Mouse (Mus musculus): ENCODE data around the gene Card11.

Card11 gene

DNA sequence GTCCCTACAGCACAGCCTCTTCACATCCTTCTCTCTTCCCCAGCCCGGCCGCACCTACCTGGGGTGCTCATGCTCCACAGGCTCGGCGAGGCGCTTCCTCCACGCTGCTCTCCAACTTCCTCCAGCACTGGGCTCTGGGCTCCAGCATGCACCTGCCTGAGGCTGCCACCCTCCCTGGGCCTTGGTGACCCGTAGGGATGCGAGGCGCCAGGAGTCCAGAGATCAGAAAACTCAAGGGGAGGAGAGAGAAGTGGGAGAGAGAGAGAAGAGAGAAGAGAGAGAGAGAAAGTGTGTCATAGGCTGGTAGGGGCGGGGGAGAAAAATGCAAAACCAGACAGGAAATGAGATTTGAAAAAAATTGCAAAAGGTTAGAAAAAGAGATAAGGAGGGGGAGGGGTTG is at the start of gene Card11:
TSS of gene Card11 (minus strand) at position 234 of the 400 bp plus-strand sequence.
- peak; percentile 63 for DNase-seq (ENCODE audit: low spot score)

DNA sequence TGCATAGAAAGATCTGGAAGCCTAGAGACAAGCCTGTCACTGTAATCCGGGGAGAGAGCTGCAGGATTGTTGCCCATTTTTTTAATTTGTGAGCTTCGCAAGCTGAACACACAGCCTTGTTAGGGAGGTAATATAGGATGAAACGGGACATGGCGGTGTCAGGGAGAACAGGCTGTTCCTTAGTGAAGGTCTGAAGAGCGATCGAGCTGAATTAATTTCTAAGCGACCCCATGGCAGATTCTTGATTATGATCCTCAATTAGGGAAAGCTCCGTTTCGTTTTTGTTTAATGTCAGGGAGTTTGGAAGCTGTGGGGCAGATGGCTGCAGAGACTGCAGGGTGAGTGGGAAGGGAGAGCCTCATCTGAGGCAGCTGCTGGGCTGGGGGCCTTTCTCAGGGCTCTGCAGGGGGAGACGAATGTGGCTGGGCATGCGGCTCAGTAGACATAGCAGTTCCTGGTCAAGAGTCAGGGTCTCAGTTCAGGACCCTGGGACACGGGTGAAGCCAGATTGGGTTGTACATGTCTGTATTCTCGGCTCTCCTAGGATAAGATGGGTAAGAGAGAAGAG is 47.4 kb upstream of the Card11 start:
- DNase-seq (ENCODE audit: low spot score) = no peak

DNA sequence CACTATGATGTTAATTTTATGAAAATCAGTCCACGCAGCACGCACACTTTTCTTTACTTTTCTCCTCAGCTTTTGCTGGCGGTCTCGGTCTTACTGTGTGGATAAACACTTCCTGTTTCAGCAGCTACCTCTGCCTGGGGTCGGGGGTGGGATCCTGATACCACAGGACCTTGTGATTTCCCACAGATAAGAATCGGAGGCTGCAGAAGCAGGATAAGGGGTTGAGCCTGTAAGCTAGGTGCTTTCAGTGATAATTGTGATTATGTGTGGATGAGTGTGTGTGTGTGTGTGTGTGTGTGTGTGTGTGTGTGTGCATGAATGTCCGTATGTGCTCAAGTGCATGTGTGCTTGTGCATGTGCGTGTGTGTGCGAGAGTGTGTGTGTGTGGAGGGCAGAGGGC is 44.6 kb upstream of the Card11 start:
- DNase-seq (ENCODE audit: low spot score) = peak; percentile 39

DNA sequence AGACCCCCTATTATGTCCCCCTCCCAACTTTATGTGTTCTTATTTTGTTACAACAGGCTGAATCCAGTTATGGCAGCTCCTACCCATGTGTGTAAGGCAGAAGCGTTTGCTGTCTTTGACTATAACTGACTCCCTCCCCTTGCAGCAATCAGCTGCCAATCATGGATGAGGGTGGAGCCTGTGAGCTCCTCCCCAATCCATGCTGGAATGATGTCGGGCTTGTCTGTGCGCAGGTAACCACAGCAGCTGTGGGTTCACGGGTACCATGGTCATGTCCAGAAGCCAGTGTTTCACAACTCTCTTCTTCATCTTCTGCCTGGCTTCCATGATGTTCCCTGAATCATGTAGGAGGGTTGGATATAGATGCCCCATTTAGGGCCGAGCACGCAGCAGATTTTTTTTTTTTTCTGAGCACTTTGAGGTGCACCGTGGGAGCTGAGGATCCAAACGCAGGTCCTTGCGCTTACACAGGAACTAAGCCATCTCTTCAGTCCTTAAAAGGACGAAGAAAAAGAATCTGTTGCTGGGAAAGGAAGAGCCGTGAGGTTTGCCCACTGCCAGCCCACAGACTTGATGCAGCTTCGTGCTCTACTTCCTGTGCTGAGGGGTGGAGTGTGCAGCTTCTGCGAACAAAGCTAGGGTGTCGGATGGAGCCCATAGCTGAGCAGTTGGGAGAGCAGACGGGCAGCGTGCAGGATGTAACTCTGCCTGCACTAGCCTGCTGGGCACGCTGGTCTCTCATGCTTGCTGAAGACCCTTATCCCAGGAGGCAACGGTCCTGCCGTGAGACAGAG is 43.5 kb upstream of the Card11 start:
- peak; percentile 83 for DNase-seq (ENCODE audit: low spot score)

DNA sequence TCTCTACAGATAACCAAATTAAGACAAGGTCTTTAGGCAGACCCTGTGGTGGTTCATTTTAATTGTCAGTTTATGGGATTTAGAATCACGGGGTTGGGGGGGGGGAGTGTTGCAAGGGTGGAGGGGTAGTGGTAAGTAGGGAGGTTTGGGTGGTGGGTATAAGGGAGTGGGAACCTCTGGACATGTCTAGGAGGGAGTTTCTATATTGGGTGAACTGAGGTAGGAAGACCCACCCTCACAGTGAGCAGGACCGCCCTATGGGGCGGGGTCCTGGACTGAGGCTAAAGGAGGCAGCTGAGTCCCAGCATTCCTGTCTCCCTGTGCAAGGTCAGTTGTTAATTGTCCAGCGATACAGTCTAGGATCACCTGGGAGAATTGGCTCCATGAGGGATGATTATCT is 42.0 kb upstream of the Card11 start:
- no peak for DNase-seq (ENCODE audit: low spot score)

DNA sequence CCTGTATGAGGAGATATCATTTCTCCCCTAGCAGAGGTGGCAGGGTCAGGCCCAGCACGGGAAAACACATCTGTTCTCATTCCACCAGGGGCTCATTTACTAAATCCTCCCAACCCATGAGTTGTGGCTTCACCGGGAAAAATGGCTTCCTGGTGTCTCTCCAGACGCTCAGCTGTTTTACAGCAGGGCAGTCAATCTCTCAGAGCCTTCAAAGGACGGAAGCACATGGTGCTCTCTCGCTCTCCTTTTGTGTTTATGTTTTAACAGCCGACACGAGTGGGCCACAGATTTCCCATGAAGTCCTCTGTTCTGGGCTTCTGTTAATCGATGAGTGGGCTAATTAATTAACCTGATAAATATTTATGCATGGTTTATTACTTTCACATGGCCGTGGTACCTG is 40.5 kb upstream of the Card11 start:
- no peak for DNase-seq (ENCODE audit: low spot score)

DNA sequence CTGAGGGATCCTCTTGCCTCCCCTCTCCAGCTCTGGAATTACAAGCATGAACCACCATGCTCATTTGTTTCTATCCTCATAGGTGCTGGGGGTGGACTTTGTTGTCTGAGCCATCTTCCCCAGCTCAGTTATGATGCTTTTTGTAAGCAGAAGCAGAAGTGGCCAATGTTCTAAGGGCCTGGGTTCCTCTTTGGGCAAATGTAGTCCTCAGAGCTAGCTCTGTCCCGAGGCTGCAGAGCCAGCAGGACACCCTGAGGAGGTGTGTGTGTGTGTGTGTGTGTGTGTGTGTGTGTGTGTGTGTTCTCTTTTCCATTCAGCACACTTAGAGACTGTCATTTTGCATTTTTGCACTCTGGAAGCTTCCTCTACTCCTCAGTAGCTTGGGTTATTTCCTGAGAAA is 38.0 kb upstream of the Card11 start:
- no peak for DNase-seq (ENCODE audit: low spot score)

DNA sequence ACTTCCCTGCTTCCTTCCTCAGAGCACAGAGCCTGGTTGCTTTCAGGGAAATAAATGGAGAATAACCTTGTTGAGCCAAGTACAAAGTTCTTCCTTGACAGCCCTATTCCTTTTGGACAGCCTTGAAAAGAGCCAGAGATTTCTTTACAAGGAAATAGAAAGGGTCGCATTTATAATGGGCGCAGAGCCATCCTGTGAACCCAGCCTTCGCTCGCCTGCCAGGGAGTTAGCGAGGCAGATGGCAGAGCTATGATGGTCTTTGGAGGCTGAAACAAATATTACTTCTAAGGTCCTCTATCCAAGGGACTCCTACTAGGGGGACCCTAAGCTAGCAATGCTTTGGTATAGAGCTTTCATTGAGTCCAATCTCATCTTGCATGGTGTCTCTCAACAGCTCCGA is 35.0 kb upstream of the Card11 start:
- no peak for DNase-seq (ENCODE audit: low spot score)

DNA sequence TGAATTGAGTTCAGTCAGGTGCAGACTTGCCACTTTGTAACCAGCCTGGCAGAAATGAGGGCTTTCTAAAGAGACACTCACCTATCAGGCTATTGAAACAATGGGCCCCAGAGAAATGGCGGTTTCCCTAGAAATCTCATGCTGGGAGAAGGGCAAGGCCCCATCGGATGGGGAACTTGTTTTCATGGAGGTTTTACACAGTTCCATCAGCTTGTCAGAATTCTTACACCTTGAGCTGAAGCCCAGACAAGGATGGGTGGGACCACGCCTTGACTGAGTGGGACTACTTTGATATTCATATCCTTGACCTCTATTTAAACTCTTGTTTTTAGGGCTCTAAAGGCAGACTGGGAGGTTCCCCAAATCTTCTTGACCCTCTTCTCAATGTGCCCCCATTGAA is 33.9 kb upstream of the Card11 start:
- no peak for DNase-seq (ENCODE audit: low spot score)

DNA sequence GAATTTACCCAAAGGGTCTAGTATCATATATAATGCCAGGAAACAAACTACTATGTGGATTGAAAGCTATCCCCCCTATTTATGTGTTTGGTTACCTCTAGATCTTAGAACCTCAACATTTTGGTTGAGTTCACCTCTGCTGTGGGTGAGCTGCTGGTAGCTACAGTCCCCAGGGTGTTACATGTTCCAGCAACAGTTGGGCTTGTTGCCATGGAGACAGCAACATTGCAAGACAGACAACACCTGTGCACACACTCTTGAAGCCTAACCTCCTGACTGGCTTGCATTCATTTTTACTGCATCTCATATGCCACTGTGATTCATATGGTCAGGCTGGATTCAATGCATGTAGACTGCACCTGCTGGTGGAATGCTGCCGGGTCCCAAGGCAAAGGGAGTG is 32.6 kb upstream of the Card11 start:
- peak; percentile 14 for DNase-seq (ENCODE audit: low spot score)

DNA sequence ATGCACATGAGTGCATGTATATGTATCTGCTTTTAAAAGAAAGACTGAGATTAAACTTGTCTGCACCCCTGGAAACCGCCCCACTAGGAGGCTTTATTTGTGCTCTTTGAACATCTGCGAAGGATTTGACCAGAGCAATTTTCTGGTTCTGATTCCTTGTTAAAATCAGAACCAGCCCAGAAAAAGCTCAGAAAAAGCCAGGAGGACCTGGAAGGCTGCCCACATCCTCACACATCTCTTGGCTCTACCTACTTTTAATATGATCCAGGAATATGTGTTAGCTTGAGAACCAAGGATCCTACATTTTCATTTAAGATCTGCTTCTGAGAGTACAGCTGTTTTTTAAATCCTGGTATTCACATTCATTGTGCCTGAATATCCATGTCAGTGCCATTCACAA is 29.0 kb upstream of the Card11 start:
- DNase-seq (ENCODE audit: low spot score) = no peak

DNA sequence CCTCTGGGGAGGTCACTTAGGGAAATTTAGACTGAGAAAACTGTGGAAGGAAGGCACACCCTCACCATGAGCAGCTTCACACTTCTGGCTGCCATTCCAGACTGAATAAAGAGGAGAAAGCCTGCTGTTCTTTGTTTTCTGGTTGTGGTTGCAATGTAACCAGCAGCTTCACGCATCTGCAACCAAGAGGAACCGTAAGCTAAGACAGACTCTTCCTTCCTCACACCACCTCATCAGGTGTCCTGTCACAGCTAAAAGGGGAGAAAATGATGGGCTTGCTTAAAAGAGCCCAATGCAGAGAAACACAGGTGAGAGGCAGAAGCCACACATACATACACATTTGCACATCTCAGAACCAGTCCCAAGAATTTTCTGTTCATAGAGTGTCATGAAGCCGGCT is 25.3 kb upstream of the Card11 start:
- no peak for DNase-seq (ENCODE audit: low spot score)

DNA sequence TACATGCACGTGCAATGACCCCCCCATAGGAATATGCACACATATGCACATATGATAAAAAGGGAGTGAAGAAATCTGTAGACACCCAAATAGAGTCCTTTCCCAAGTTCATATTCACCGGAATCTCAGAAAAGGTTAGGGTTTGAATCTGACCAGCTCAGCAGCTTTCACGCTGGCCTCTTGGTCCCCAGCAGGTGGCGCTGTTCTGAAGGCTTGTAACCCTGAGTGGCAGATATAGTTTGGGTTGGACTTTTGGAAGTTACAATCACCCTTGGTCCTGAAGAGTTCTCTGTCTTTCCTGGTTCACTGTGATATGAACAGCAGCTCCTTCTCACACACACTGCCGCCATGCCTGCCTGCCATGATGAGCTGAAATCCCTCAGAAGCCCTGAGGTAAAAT is 24.1 kb upstream of the Card11 start:
- DNase-seq (ENCODE audit: low spot score) = peak; percentile 57

DNA sequence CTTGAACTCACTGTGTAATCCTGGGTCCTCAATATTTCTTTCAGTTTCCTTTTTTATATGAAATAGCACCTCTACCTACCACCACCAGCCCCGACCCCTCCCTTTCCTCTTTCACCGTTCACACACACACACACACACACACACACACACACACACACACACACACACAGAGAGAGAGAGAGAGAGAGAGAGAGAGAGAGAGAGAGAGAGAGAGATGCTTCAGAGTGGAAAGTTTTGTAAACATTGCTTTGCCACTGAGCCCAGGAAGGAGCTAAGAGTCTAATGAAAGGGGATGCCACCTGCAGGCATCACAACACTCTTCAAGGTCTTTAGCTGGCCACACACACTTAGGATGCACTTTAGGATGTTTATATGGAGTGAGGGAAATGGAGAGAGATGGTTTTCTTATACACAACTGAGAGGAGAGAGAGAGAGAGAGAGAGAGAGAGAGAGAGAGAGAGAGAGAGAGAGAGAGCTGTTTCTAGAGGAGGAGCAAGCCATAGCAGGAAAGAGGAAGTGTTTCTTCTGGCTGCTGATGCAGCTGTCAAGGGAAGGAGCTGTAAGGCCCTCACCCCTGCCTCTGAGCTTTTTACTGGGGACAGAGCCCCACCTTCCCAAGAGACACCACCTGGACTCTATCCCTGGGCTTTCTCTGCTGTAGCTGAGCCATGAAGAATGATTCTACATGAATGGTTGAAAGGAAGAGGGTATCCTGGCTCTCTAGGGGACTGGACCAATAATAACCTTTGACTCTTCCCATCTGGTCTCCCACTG is 17.7 kb upstream of the Card11 start:
- peak; percentile 69 for DNase-seq (ENCODE audit: low spot score)

DNA sequence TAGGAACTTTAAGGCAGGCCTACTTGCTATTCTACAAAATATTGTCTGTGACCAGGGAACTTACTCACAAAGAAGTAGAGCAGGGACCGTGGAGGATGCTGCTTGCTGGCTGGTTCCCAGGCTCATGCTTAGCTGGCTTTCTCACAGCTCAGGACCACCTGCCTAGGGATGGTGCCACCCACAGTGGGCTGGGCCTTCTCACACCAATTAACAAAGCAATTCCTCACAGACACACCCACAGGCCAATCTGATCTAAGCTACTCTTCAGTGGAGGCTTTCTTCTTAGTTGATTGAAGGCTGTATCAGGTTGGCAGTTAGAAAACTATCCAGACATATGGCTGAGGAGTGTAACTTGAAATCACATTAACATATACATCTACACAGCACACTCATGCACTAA is 15.7 kb upstream of the Card11 start:
- DNase-seq (ENCODE audit: low spot score) = no peak

DNA sequence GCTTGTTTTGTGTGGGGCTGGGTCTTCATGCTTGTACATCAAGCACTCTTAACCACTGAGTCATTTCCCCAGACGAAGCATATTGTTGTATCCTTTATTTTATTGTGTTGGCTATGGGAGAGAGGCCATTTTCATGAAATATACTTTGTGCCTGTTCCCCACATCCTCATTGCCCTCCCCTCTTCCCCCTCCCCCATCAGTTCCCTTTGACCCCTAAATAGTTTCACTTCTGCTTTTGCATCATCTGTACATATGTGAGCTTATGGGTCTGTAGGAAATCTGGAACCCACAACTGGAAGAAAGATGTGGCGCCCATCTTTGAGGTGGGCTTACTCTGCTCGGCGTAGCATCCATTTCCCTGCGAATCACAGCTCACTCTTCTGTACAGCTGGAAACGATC is 13.8 kb upstream of the Card11 start:
- no peak for DNase-seq (ENCODE audit: low spot score)

DNA sequence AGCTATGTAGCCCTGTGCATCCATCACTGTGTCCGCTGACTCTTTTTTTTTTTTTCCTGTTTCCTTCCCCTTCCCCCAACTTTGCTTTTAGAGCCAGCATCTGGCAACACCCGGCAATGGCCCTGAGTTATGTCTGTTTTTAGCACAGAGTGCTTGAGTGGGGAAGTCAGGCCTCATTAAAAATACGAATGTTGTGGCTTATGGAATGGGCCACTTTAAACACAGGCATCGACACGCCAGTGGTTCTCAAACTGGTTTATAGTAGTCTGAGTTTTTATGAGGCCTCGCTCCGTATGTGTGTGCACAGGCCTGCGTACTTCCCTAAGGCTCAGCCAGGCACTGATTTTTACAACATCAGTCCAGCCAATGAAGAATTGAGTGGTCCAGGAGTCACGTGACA is 13.1 kb upstream of the Card11 start:
- DNase-seq (ENCODE audit: low spot score) = no peak

DNA sequence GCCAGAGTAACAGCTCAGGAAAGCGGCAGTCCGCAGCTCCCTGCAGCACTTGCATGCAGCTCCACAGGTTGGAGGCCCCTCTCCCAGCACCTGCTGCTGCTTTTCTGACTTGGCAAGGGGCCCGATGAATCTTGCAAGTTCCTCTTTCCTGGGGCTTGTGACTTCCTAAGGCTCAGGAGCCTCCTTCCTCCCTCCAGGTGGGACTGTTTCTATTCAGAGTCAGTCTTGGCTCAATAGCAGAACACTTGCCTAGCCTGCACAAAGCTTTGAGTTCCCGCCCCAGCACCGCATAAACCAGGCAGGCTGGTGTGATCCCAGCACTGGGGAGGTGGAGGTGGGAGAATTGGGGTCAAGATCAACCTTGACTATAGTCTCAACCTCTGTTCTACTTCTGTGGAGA is 5.1 kb upstream of the Card11 start:
- DNase-seq (ENCODE audit: low spot score) = no peak

DNA sequence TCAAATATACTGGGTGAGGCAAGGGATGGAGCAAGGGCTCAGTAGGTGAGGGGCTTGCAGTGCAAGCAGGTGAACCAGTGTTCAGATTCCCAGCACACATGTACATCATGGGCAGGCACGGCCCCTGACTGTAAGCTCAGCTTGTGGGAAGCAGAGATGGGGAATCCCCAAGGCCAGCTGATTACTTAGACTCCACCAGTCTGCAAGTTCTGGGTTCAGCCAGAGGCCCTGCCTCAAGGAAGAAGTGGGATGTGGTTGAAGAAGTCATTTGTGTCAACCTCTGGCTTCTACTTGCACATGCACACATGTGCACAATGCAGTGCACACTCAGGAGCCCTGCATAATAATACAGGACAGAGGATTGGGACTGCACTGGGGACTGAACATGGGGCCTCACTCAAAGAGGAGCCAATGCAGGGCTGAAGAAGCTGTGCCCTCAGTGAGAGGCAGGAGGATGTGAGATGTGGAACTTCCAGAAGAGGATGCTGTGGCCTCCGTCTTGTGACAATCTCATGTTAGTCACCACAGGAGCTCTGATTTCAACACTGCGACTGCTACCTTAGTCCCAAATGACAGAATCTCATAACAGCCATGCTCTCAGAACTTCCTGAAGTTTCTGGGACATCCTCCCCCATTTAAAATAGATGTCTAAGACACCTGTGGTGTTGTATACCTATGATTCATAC is 3.8 kb upstream of the Card11 start:
- no peak for DNase-seq (ENCODE audit: low spot score)

DNA sequence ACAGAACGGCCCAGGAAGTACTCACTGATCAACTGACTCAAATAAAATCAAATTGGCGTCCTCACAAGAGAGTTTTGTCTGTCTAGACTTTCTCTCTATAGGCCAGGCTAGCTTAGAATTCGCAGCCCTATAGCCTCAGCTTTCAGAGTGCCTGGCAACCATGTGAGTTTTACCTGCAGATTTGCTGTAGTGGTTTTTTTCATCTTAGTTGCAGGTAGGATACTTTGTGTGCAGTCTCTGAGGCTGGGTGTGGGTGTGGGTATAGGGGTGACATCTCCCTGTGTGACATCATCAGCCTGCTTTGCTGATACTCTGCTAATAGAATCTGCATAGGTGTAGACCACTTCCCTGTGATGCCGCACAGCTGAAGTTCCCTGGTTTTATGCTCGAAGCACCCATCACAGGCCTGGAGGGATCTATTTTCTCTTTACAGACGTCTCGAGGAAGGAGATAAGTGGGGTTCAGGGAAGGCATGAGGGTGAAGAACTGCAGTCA is 1.2 kb downstream of the Card11 start:
- peak; percentile 35 for DNase-seq (ENCODE audit: low spot score)

DNA sequence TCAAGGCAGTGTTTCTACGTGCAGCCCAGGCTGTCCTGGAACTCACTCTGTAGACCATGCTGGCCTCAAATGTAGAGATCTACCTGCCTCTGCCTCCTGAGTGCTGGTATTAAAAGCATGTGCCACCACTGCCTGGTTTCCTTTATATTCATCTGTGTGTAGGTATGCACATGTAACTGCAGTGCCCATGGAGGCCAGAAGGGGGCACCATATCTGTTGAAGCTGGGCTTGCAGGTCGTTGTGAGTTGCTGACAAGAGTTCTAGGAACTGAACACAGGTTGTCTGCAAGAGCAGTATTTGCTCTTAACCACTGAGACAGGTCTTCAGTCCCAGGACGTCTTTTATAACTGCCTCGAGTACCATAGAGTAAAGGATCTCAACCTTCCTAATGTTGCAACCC is 2.6 kb downstream of the Card11 start:
- peak; percentile 57 for DNase-seq (ENCODE audit: low spot score)

Data from T-cell, adult 2 months (primary cell).